Mouse (Mus musculus) gastrocnemius, postnatal 10 days (tissue): ENCODE data around the gene Ppp1r15a. TPM values are rescaled to one million over a fixed set of nuclear protein-coding genes. Genes with fewer than 3 reads are reported as not detected.
"Not testable (repeated sequence)": the region's sequence is repeated elsewhere in the genome, so short reads cannot be mapped to it uniquely, and the experiment has no call there.

Experiments used
- DNase-seq: peaks from one replicate; pipeline ENCODE4 v3.0.0; 2021; ENCODE audit warnings: mixed read lengths
- total RNA-seq, 2 experiments: library from RNA; stranded (reverse); gene quantifications; 2 replicates each; pipeline ENCODE4 v1.2.3; 2021

Ppp1r15a gene
- total RNA-seq, 2 experiments from 2014 or later: 16.3 to 16.9 TPM

GRCm38 (mm10) chr7:45519345-45520120 is 6.5 kb downstream of the Ppp1r15a start:
- no peak for DNase-seq

GRCm38 (mm10) chr7:45518618-45519017 is 7.5 kb downstream of the Ppp1r15a start:
- DNase-seq: no peak

GRCm38 (mm10) chr7:45516846-45517245 is 9.2 kb downstream of the Ppp1r15a start:
- DNase-seq: not testable (repeated sequence)

GRCm38 (mm10) chr7:45515436-45515835 is 10.6 kb downstream of the Ppp1r15a start:
- DNase-seq: no peak

- no peak for DNase-seq
These were observed 11.7 kb downstream of the Ppp1r15a start for GRCm38 (mm10) chr7:45514411-45514810.

GRCm38 (mm10) chr7:45509912-45510787 is 15.9 kb downstream of the Ppp1r15a start, which contains the start of gene Nucb1:
Gene Nucb1, minus strand, starts transcription at chr7:45510406.
- peak; percentile 86 for DNase-seq

- no peak for DNase-seq
These were observed 16.7 kb downstream of the Ppp1r15a start for GRCm38 (mm10) chr7:45509181-45509882.

GRCm38 (mm10) chr7:45508561-45508960 is 17.5 kb downstream of the Ppp1r15a start:
- DNase-seq: no peak

- DNase-seq: no peak
These were observed 18.5 kb downstream of the Ppp1r15a start for GRCm38 (mm10) chr7:45507583-45507982.

GRCm38 (mm10) chr7:45498427-45498826 is 27.6 kb downstream of the Ppp1r15a start:
- no peak for DNase-seq

GRCm38 (mm10) chr7:45494548-45494947 is 31.5 kb downstream of the Ppp1r15a start:
- no peak for DNase-seq

GRCm38 (mm10) chr7:45492951-45493350 is 33.1 kb downstream of the Ppp1r15a start:
- DNase-seq: no peak

- DNase-seq: no peak
These were observed 33.7 kb downstream of the Ppp1r15a start for GRCm38 (mm10) chr7:45492225-45492844.

- no peak for DNase-seq
These were observed 34.8 kb downstream of the Ppp1r15a start for GRCm38 (mm10) chr7:45491264-45491663.

GRCm38 (mm10) chr7:45490822-45491221 is 35.2 kb downstream of the Ppp1r15a start:
- DNase-seq: no peak

GRCm38 (mm10) chr7:45489578-45489977 is 36.5 kb downstream of the Ppp1r15a start:
- no peak for DNase-seq

- peak; percentile 67 for DNase-seq
These were observed 37.5 kb downstream of the Ppp1r15a start, which contains the start of gene Dhdh for GRCm38 (mm10) chr7:45488293-45489204. Gene Dhdh, minus strand, starts transcription at chr7:45488805.

GRCm38 (mm10) chr7:45487861-45488292 is 38.2 kb downstream of the Ppp1r15a start:
- DNase-seq: no peak

- no peak for DNase-seq
These were observed 39.2 kb downstream of the Ppp1r15a start, which contains the start of gene Gm45808 for GRCm38 (mm10) chr7:45486761-45487415. Gene Gm45808, minus strand, starts transcription at chr7:45486811.

GRCm38 (mm10) chr7:45486158-45486557 is 39.9 kb downstream of the Ppp1r15a start:
- no peak for DNase-seq
